Mouse (Mus musculus) brain, embryonic 14.5 days (tissue): ENCODE measurements around the gene Rfc2.

ENCODE experiments used
- CTCF ChIP-seq: fragments of 200-500 bp; IDR thresholded peaks from 2 replicates; pipeline ENCODE4 v1.5.1; 2012; ENCODE audit warnings: inconsistent platforms, mild to moderate bottlenecking, moderate library complexity, borderline replicate concordance; ENCODE audit not compliant: insufficient read depth, insufficient read length; ENCODE audit errors: extremely low read depth
- POLR2A ChIP-seq: fragments of 200-500 bp; IDR thresholded peaks from 2 replicates; pipeline ENCODE4 v1.6.1; 2012; ENCODE audit warnings: mild to moderate bottlenecking, inconsistent platforms, borderline replicate concordance; ENCODE audit not compliant: poor library complexity, insufficient read depth, insufficient read length, severe bottlenecking; ENCODE audit errors: extremely low read depth

- TF ChIP-seq POLR2A = no peak
- TF ChIP-seq CTCF = no peak
These were observed 21.1 kb upstream of the Rfc2 start, which contains the start of gene Syna for GRCm38 (mm10) chr5:134560071-134560449.
